Mouse (Mus musculus) C2C12 (cell line): ENCODE measurements around the gene Hmga1b. TPM values are rescaled to one million over a fixed set of nuclear protein-coding genes. Genes with fewer than 3 reads are reported as not detected.
A peak's percentile ranks its signal among the peaks of the same experiment; 100 is the strongest.

ENCODE experiments used
- H3K27me3 ChIP-seq: one replicate; pipeline ENCODE4 v1.6.1; 2011; ENCODE audit not compliant: control insufficient read depth, insufficient read depth, insufficient read length
- H3K36me3 ChIP-seq: one replicate; pipeline ENCODE4 v1.6.1; 2011; ENCODE audit not compliant: control insufficient read depth, insufficient read depth
- H3K4me3 ChIP-seq: one replicate; pipeline ENCODE4 v1.5.1; 2011; ENCODE audit warnings: mild to moderate bottlenecking, control low read depth; ENCODE audit not compliant: poor library complexity, insufficient read depth, severe bottlenecking
- H3K79me2 ChIP-seq: one replicate; pipeline ENCODE4 v1.6.1; 2011; ENCODE audit not compliant: control insufficient read depth, insufficient read depth
- H3K79me3 ChIP-seq: one replicate; pipeline ENCODE4 v1.6.1; 2011; ENCODE audit warnings: low read depth, control low read depth
- H3ac ChIP-seq: one replicate; pipeline ENCODE3; 2011; ENCODE audit warnings: low read depth; ENCODE audit not compliant: control insufficient read depth, insufficient read length
- CEBPB ChIP-seq: IDR thresholded peaks from one replicate; pipeline ENCODE4 v1.6.1; 2011; ENCODE audit warnings: low read depth, mild to moderate bottlenecking, control low read depth, moderate library complexity
- CTCF ChIP-seq: IDR thresholded peaks from one replicate; pipeline ENCODE4 v1.5.1; 2011; ENCODE audit not compliant: control insufficient read depth, insufficient read depth, insufficient read length
- FOSL1 ChIP-seq: IDR thresholded peaks from one replicate; pipeline ENCODE4 v1.8.0; 2011; ENCODE audit warnings: mild to moderate bottlenecking, low read length; ENCODE audit not compliant: poor library complexity, insufficient read depth, severe bottlenecking
- MAX ChIP-seq: IDR thresholded peaks from one replicate; pipeline ENCODE4 v1.6.1; 2011; ENCODE audit warnings: mild to moderate bottlenecking, control low read depth
- MYOD1 ChIP-seq: IDR thresholded peaks from one replicate; pipeline ENCODE4 v1.6.1; 2011; ENCODE audit warnings: low read depth; ENCODE audit not compliant: control insufficient read depth, insufficient read length
- MYOG ChIP-seq: IDR thresholded peaks from one replicate; pipeline ENCODE4 v1.6.1; 2011; ENCODE audit not compliant: control insufficient read depth, insufficient read length; ENCODE audit errors: extremely low read depth
- USF1 ChIP-seq: IDR thresholded peaks from one replicate; pipeline ENCODE4 v1.6.1; 2011; ENCODE audit warnings: low read depth, mild to moderate bottlenecking, control low read depth, moderate library complexity
- polyA plus RNA-seq: library from polyadenylated mRNA; unstranded; fragments of >200 nt; fragmentation: generic; extraction: Trizol; gene quantifications from one replicate; pipeline ENCODE4 v1.2.1, GENCODE M21; 2012; ENCODE audit warnings: missing spikeins

The Hmga1b gene
- polyA plus RNA-seq, 1 experiment = 774 TPM

DNA sequence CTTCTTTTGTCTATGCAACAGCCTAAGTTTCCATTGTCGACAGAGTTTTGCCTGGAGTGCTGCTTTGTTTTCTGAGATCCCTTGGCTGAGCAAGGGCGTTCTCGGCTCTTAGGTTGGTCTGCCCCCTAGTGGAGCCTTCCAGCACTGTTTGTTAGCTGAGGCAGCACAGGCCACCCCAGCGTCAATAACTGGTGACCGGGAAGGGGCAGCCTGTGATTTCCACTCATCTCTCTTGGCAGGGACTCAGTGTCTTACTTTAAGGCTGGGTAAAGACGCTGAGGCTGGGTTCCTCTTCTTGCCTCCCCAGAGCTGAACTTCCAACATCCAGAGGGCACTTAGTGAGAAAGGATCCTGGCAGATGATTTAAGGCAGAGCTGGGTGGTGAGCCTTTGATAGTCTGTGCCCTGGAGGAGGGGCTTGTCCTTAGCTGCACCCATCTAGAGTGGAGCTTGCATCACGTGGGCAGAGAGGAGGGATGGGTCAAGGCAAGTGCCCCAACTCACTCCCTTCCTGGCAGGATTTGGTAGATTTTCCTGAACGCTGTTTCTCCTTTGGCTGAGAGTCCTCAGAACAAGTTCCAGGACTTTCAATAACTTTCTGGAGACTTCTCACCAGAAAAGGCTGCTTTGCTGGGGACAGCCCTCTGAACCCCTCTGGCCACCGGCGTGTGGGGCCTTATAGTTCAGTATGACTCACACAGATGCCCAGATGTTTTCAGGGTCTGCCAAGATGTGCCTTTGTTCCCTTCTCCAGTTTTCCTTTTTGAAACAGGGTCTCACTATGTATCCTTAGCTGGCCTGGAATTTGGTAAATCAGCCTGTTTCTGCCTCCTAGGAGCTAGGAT is 37.7 kb downstream of the Hmga1b start:
- Histone ChIP-seq H3K27me3 (no peaks in the 10 kb centered on the region), H3K36me3 (no peaks in the 10 kb centered on the region), H3K79me3 (peaks cover 9% of the 10 kb centered on the region), H3K4me3 (no peak overlapping the region), H3K79me2 (peaks cover 11% of the 10 kb centered on the region), H3ac (peak overlapping the region; percentile 47)
- TF ChIP-seq MAX (no peak), USF1 (peak; percentile 99), MYOD1 (no peak), FOSL1 (no peak), CTCF (peak; percentile 56), MYOG (no peak), CEBPB (no peak)

DNA sequence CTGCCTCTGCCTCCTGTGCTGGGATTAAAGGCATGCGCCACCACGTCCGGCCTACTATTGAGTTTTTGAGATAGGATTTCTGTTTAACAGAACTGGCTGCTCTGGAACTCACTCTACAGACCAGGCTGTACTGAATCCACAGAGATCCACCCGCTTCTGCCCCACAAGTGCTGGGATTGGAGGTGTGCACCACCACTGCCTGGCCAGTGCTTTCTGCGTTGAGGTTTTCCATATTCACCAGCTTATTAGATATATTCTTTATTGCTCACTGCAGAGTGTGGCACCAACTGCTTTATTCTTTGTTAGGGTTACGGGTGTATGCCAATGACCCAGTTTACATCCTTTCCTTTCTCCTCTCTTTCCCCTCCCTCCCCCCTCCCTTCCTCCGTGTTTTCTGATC is 41.7 kb downstream of the Hmga1b start:
- Histone ChIP-seq H3ac (no peak overlapping the region), H3K27me3 (no peaks in the 10 kb centered on the region), H3K4me3 (no peak overlapping the region), H3K79me2 (no peaks in the 10 kb centered on the region), H3K36me3 (peaks cover 39% of the 10 kb centered on the region), H3K79me3 (no peaks in the 10 kb centered on the region)
- TF ChIP-seq CEBPB (no peak), MYOG (no peak), CTCF (no peak), FOSL1 (no peak), MAX (no peak), MYOD1 (no peak), USF1 (no peak)

DNA sequence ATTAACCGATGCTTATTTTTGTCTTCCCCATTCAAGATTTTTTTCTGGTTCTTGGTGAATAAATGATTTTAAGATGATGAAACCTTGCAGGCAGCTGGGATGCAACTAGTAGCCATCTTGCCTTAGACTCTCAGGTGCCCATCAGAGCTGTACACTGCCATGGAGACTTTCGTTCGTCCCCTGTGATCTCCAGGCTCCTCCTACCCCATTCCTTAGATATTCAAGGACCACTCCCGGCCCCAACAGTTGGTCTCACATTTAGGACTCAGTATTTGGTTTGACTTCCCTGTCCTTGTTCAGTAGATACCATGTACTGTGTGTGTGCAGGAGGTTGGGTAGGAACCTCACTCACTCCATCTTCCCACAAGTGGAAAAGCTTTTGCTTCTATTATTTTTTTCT is 42.2 kb downstream of the Hmga1b start:
- Histone ChIP-seq H3K4me3 (no peak overlapping the region), H3K36me3 (peaks cover 44% of the 10 kb centered on the region), H3K79me3 (no peaks in the 10 kb centered on the region), H3K79me2 (no peaks in the 10 kb centered on the region), H3K27me3 (no peaks in the 10 kb centered on the region), H3ac (no peak overlapping the region)
- no peak for TF ChIP-seq MYOD1
- TF ChIP-seq CEBPB = no peak
- TF ChIP-seq FOSL1 = no peak
- no peak for TF ChIP-seq CTCF
- TF ChIP-seq USF1 = no peak
- TF ChIP-seq MAX = no peak
- no peak for TF ChIP-seq MYOG

DNA sequence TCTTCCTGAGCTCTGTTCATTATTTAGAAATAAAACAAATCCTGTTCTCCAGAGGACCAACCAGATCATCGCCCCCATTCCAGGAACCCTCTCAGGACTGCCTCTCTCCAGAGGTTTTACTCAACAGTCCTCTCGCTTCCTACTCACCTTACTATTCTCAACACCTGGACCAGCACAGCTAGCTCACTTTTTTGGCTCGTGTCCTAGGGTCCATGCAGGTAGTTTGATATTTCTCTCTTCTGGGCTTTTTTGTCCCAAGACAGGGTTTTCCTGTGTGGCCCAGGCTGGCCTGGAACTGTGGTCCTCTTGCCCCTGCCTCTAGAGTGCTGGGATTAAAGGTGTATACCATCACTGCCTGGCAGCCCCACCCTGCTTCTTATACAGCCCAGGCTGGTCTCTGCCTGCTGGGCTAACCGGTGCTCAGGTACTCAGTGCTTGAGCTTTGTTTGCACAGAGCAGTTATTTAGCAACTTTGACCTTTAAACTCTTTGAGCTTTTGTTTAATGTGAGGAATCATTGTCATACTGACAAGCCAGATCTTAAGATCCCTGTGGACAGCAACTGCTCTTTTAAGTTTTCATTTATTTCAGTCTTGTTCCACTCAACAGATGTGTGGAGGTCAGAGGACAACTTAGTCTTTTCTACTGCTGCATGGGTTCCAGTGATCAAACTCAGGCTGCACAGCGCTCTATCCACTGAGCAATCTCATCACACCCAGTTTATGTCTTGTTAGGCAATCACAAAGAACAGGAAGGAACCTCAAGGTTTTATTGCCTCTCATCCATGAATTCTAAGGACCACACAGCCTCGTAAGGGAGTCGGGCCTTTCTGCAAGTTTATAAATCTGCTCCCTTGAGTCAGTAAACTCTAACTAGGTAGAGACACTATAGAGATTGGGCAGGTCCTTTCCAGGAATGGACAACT is 43.0 kb downstream of the Hmga1b start:
- TF ChIP-seq MYOG (no peak), MAX (no peak), USF1 (no peak)
- Histone ChIP-seq H3K27me3 (no peaks in the 10 kb centered on the region), H3ac (no peak overlapping the region), H3K79me3 (no peaks in the 10 kb centered on the region), H3K79me2 (no peaks in the 10 kb centered on the region), H3K4me3 (no peak overlapping the region), H3K36me3 (peaks cover 52% of the 10 kb centered on the region)

DNA sequence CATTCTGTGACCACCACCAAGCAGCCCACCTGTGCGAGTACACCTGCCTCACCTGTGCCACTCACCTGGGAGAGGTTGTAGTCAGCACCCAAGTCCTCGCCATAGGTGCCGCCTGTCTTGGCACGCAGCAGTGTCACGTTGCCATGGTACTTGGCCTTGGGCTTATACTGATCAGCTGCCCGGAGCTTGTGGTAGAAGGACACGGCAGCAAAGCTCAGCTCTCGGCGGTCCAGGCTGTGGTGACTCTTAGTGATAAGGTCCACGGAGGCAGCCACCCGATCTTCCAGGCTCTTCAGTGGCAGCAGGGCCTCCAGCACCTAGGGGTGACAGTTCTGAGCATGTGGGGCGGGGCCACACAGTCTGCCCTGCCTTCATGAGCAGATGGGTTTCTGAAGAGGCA is 45.4 kb downstream of the Hmga1b start:
- TF ChIP-seq CTCF (no peak), FOSL1 (no peak), MYOD1 (no peak), USF1 (no peak), MYOG (no peak), CEBPB (no peak)
- H3ac ChIP-seq = no peak overlapping the region

More for the DNA sequence above, 45.4 kb downstream of the Hmga1b start:
- no peak overlapping the region for H3K4me3 ChIP-seq
- peaks cover 75% of the 10 kb centered on the region for H3K36me3 ChIP-seq
- no peaks in the 10 kb centered on the region for H3K27me3 ChIP-seq
- H3K79me3 ChIP-seq = no peaks in the 10 kb centered on the region
- no peaks in the 10 kb centered on the region for H3K79me2 ChIP-seq
